Mouse (Mus musculus): ENCODE results near the gene Anapc11. TPM values are rescaled to one million over a fixed set of nuclear protein-coding genes. Genes with fewer than 3 reads are reported as not detected.
"Not testable (repeated sequence)": the region's sequence is repeated elsewhere in the genome, so short reads cannot be mapped to it uniquely, and the experiment has no call there.

Gene Anapc11
- 10 to 100 TPM; 45.3 to 58.5 TPM for total RNA-seq (2021)
- long read RNA-seq, experiment 1, transcript Anapc11-202 (3 exons, 962 nt): minor isoform, 5 of 81 reads
- long read RNA-seq, experiment 1, transcript Anapc11-201 (3 exons, 3,229 nt): major isoform, 71 of 81 reads
- long read RNA-seq, experiment 1, partial matches to known transcripts: 5 of 81 reads
- long read RNA-seq, experiment 1, other reads (novel, unspliced or antisense): 0 of 81 reads
- long read RNA-seq, experiment 2, transcript Anapc11-201 (3 exons, 3,229 nt): major isoform, 58 of 67 reads
- long read RNA-seq, experiment 2, partial matches to known transcripts: 6 of 67 reads
- long read RNA-seq, experiment 2, other reads (novel, unspliced or antisense): 0 of 67 reads

DNA sequence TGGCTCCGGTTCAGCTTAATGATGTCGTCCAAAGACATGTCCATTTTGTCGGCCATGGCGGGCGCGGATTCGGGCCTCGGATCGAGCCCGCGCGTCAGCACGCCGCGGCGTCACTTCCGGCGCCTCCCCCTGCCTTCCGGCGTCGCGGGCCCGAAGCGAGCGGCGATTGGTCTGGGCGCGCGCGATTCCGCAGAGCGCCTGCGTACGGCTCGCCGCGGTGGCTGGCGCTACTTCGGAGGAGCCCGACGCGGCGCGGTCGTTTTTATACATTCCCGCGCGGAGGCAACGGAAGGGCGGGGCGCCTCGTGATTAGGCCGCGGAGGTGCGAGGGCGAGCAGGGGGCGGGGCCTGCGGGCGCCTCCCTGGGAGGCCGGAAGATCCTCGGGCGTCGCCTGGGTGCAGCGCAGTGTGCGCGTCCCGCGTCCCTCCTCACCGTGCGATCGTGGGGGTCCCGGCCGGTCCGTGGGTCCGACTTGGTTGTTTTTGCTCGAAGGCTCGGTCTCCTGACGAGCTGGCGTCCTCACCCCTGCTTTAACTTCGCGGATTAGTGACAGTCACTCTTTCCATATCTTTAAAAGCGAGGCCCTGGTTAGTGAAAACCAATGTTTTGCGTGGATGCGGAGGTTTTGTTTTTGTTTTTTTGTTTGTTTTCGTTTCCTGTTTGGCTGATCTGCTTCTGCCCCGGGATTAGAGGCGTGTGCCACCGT is at the start of gene Anapc11, which contains the start of gene Alyref:
Anapc11 (plus strand) TSS at position 139 of the 707 bp plus-strand sequence.
Alyref (minus strand) TSS at position 83 of the 707 bp plus-strand sequence.
- H3K27ac ChIP-seq: peak within 1 kb of the TSS; percentile 86
- peak within 1 kb of the TSS; percentile 94 for H3K4me3 ChIP-seq
- peak; percentile 98 for DNase-seq
- intact Hi-C loops (cut with DNase I): no loop called here
- TF ChIP-seq CTCF (IDR thresholded peaks at IDR 0.05): no peak; the same call in 1 of the 2 replicates

DNA sequence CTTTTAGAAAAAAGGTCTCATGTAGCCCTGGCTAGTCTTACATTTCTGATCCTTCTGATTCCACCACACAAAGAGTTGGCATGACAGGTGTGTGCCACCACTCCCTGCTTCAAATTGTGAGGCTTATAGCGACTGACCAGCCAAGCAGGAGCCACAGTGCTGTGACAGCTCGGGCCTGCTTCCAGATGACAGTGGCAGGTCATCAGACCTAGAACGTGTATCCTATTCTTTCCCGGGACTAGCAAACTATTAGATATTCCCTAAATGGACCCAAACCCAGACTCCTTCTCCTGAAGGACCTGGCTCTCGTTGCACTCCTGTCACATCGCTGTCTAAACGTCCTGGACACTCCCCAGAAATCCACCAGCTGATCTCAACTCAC is 49.4 kb upstream of the Anapc11 start:
- Histone ChIP-seq H3K27ac (peak overlapping the region; percentile 99), H3K4me3 (peak overlapping the region; percentile 96)
- TF ChIP-seq CTCF (IDR thresholded peaks at IDR 0.05): no peak
- intact Hi-C loops (cut with DNase I): loop anchor here (2.0 kb wide), 1 partner anchor 28 kb away; no protein-coding TSS in a partner anchor
- DNase-seq: peak; percentile 49

DNA sequence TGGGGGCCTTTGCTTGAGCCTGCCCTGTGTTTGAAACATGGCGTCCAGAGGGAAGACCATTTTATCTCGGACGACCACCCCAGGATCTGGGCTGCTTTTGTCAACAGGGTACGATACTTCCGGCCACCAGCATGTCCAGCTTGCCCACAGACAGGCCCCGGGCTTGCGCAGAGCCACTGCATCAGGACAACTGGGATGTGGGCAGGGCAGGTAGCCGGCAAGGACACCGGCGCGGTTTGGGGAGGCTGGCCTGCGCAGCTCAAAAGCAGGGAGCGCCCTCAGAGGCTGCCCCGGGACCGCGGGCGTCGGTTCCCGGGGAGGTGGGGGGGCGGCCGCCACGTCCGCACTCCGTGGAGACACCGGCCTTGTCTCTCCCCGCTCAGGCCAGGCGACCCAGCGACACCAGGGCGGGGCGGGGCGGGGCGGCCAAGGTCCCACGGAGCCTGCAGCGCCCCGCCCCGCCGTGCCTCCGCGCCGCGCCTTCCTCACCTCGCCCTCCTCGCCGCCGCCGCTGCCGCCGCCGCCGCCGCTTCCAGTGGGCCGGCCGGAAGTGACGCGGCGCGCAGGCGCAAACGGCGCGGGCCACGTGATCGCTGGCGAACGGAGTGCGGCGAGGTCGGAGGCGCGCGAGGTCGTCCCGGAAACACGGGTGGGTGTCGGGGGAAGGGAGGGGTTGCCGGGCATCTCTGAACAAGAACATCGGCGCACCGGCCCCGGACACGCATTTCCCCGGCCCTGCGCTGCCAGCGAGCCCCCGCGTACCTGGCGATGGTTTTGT is 48.9 kb upstream of the Anapc11 start, which contains the start of gene Mcrip1:
Mcrip1 (minus strand) TSS at position 560 of the 778 bp plus-strand sequence.
- Histone ChIP-seq H3K4me3 (peak within 1 kb of the TSS; percentile 96), H3K27ac (peak within 1 kb of the TSS; percentile 99)
- TF ChIP-seq CTCF (IDR thresholded peaks at IDR 0.05): no peak
- intact Hi-C loops (cut with DNase I): loop anchor here (2.0 kb wide), 1 partner anchor 29 kb away; no protein-coding TSS in a partner anchor
- peak; percentile 97 for DNase-seq

DNA sequence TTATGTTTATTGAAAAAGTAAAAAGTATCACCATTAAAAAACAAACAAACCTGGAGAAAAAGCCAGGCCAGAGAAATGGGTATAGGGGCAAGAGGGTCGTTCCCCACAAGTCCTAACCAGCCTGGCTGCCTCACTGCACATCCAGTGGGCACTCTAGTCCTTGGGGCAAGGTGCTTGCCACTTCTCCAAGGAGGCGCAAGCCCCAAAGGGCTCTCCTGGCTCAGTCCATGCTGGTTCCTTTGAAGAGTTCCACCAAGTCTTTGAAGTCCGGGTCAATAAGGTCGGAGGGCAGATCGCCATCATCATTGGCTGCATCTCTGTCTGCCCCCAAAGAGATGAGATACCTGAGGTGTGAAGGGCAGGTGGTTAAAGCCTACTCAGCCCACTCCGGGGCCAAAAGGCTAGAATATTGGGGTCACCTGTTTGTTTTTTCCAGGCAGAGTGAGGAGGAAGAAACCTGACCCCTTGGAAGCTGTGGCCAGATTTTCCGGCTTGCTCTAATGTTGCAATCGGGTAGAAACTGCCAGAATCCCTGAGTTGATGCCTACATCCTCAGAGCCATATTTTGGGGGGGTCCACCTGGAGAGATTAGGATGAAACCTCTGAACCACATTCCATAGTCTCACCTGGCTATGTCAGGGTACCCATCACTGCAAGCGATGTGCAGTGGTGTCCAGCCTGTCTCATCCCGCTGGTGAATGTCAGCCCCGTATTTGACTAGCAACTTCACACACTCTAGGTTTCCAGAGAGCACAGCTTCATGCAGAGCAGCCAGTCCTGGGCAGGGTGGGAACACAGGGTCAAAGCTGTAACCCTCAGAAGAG is 48.0 kb upstream of the Anapc11 start:
- Histone ChIP-seq H3K4me3 (peak overlapping the region; percentile 96), H3K27ac (peak overlapping the region; percentile 99)
- DNase-seq: peak; percentile 73
- TF ChIP-seq CTCF (IDR thresholded peaks at IDR 0.05): no peak
- intact Hi-C loops (cut with DNase I): loop anchor here (2.0 kb wide), 1 partner anchor 29 kb away; no protein-coding TSS in a partner anchor

DNA sequence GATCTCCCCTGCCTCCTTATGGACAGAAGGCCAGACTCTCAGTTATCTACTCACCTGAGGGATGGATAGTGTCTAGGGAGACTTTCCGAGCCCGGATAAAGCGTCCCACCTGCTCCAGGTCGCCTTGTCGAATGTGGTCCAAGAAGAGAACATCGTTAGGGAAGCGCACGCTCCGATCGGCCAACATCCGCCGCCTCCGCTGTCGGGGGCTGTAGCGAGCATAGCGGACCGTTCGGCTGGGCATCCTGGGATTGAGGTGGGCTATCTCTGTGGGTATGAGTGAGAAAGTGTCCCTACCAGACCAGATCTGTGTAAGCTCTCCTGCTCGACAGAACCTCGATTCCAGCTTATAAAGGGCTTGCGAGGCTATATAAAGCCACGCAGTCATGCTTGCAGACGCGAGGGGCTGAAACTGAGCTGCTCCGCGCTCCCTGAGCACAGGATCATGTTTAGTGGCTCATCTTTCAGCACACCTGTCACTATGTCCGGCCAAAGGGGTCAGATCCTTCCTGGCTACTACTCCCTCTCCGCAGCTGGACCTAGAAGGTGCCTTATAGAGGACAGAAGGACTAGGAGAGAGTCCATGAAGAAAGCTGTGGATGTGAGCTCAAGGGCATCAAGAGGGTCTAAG is 47.3 kb upstream of the Anapc11 start, which contains the start of gene Ppp1r27:
Ppp1r27 (minus strand) TSS at position 323 of the 631 bp plus-strand sequence.
- no peak for TF ChIP-seq CTCF (IDR thresholded peaks at IDR 0.05)
- H3K4me3 ChIP-seq: peak within 1 kb of the TSS; percentile 96
- H3K27ac ChIP-seq: peak within 1 kb of the TSS; percentile 99
- peak; percentile 84 for DNase-seq
- intact Hi-C loops (cut with DNase I): loop anchor here (1.0 kb wide), 1 partner anchor 21 kb away; no protein-coding TSS in a partner anchor

DNA sequence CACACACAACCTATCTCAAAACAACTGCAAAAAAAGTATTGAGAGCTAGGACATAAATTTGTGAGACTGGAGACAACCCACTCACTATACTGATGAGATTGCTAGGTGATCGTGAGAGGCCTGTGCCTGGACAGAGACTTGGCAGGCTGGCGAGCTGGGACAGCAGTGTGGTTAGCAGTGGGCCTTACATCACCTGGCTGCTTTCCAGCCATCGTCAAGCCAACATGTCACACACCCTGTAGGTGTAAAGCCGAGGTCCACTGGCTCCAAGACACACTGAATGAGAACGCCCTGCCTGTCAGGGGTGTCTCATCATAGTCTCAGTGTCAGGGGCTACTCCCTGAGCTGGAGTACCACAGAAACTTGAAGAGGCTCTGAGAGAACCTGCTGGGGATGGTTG is 45.5 kb upstream of the Anapc11 start:
- peak overlapping the region; percentile 38; the same call in 1 of the 2 replicates for H3K27ac ChIP-seq
- intact Hi-C loops (cut with DNase I): no loop called here
- peak; percentile 71 for DNase-seq
- no peak for TF ChIP-seq CTCF (IDR thresholded peaks at IDR 0.05)
- no peak overlapping the region for H3K4me3 ChIP-seq

DNA sequence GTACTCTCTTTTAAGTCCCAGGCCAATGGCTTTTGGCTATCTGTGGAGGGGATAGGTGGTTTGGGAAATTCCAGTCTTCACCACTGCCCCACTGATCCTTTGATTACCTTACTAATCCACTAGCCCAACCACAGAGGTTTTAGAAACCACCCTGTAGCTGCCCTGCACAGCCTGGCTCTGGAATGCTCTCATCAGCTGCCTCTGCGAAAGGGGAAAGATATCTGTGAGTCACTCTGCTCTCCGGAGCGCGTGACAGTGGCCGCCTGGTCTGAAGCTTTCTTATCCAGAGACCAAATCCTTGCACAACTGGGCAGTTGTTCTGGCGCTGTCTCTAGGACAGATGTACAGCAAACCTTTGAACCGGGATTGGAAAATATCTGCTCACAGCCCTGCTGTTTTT is 43.4 kb upstream of the Anapc11 start:
- Histone ChIP-seq H3K4me3 (peak overlapping the region; percentile 41), H3K27ac (peak overlapping the region; percentile 86)
- peak; percentile 74 for DNase-seq
- TF ChIP-seq CTCF (IDR thresholded peaks at IDR 0.05): no peak
- intact Hi-C loops (cut with DNase I): no loop called here

DNA sequence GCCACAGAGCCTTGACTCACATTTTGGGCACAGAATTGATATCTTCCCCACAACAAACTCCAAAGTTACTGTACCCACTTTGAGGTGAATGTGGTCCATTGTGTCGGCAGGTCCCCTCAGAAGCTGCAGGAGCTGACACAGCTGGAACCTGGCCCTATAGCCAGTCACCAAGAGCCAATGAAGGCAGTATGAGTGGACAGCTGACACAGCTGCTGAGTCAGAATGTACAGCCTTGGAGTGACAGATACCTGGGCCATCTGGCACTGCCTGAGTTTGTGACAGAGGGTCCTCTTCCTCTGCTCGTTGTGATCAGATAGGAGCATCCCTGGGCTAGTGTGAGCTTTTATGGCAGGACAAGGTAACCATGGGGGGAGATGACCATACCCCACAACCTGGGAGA is 43.0 kb upstream of the Anapc11 start:
- intact Hi-C loops (cut with DNase I): no loop called here
- TF ChIP-seq CTCF (IDR thresholded peaks at IDR 0.05): no peak
- Histone ChIP-seq H3K4me3 (peak overlapping the region; percentile 41), H3K27ac (peak overlapping the region; percentile 86)
- DNase-seq: peak; percentile 63

DNA sequence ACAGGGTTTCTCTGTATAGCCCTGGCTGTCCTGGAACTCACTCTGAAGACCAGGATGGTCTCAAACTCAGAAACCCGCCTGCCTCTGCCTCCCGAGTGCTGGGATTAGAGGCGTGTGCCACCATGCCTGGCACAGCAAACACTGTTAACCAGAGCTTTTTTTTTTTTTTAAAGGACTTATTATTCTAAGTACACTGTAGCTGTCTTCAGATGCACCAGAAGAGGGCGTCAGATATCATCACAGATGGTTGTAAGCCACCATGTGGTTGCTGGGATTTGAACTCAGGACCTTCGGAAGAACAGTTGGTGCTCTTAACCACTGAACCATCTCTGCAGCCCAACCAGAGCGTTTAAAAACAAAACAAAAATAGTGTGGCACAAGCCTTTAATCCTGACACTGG is 39.4 kb upstream of the Anapc11 start:
- DNase-seq; H3K27ac ChIP-seq; H3K4me3 ChIP-seq; intact Hi-C loops (cut with DNase I): not testable (repeated sequence)

DNA sequence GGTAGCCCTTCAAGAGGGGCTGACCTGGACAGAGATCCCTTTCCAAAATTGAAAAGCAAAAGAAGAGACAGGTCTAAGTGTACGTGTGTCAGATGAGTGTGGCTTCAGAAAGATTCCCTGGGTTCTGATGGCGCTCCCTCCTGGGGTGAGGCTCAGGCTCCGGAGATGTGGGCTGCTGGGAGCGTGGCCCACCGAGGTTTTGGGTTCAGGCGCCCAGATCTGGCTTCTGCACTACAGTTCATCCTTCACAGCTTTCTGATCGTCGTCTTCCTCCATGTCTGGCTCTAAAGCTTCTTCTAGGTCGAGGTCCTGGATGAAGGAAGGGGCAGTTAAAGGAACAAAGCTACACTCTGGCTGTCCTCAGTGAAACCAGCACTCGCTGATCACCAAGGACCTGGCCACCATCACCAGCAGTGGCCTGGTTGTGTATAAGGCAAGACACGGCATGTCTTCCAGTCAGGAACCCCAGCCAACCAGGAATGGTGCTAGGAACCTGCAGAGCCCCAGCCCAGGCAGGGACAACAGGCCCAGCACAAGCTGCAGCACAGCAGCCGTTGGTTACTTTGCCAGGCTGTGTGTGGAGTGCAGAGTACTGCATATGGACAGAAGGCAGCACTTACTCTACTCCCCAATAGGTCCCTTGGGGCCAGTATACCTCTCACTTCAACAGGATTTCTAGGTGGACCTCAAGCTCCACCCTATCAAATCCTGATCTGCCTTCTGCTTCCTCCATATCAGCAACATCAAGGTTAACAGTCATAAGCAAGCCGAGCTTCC is 37.1 kb upstream of the Anapc11 start:
- no peak for TF ChIP-seq CTCF (IDR thresholded peaks at IDR 0.05)
- Histone ChIP-seq H3K4me3 (no peak overlapping the region), H3K27ac (no peak overlapping the region)
- DNase-seq: peak; percentile 13
- intact Hi-C loops (cut with DNase I): no loop called here

Measured in gastrocnemius, adult 2 months (tissue).